Mouse (Mus musculus) kidney, embryonic 14.5 days (tissue): ENCODE measurements around the gene Pepd. TPM values are rescaled to one million over a fixed set of nuclear protein-coding genes. Genes with fewer than 3 reads are reported as not detected.
A peak's percentile ranks its signal among the peaks of the same experiment; 100 is the strongest.

ENCODE experiments used
- ATAC-seq: fragments of 200-750 bp; cut with Nextera tagmentation; 2 replicates; pipeline ENCODE4 v1.8.0; 2017; ENCODE audit warnings: moderate number of reproducible peaks, mild to moderate bottlenecking, moderate TSS enrichment, moderate library complexity; ENCODE audit not compliant: low FRiP score, low TSS enrichment
- H3K27ac ChIP-seq: fragments of 300-500 bp; sonication (generic); 2 replicates; pipeline ENCODE4 v1.5.1; 2014; ENCODE audit warnings: low read depth, mild to moderate bottlenecking, low read length, moderate library complexity, mixed read lengths
- H3K27me3 ChIP-seq: fragments of 300-500 bp; sonication (generic); 2 replicates; pipeline ENCODE4 v1.6.1; 2014; ENCODE audit warnings: mild to moderate bottlenecking, low read length; ENCODE audit not compliant: control insufficient read depth, insufficient read depth
- H3K36me3 ChIP-seq: fragments of 300-500 bp; sonication (generic); 2 replicates; pipeline ENCODE4 v1.6.1; 2014; ENCODE audit warnings: low read length, mixed read lengths; ENCODE audit not compliant: control insufficient read depth, insufficient read depth
- H3K4me1 ChIP-seq: fragments of 300-500 bp; sonication (generic); 2 replicates; pipeline ENCODE4 v1.6.1; 2014; ENCODE audit warnings: low read length, mixed read lengths; ENCODE audit not compliant: control insufficient read depth, insufficient read depth
- H3K4me2 ChIP-seq: fragments of 300-500 bp; sonication (generic); replicated peaks from 2 replicates; pipeline ENCODE4 v1.6.1; 2014; ENCODE audit warnings: low read depth, mild to moderate bottlenecking, low read length
- H3K4me3 ChIP-seq: fragments of 300-500 bp; sonication (generic); 2 replicates; pipeline ENCODE4 v1.5.1; 2014; ENCODE audit warnings: mild to moderate bottlenecking, low read length
- H3K9ac ChIP-seq: fragments of 300-500 bp; sonication (generic); 2 replicates; pipeline ENCODE4 v1.6.1; 2014; ENCODE audit warnings: low read depth, mild to moderate bottlenecking, low read length, moderate library complexity
- H3K9me3 ChIP-seq: fragments of 300-500 bp; sonication (generic); 2 replicates; pipeline ENCODE4 v1.6.1; 2016; ENCODE audit warnings: low read length; ENCODE audit not compliant: control insufficient read depth
- WGBS: fragments of 180-500 bp; shearing (Covaris S2); extraction: QIAGEN DNeasy Blood & Tissue Kit; methylation state at CpG from one replicate; pipeline ENCODE4 v1.1.7; 2014; 5-methylcytosine and 5-hydroxymethylcytosine counted together
- polyA plus RNA-seq: library from polyadenylated mRNA; unstranded; fragments of >200 nt; fragmentation: Nextera tagmentation; extraction: Ambion mirVana; gene quantifications from 2 replicates; pipeline ENCODE4 v1.2.1, GENCODE M21; 2014

Gene Pepd
- polyA plus RNA-seq, 1 experiment from 2014 or later, result 122 TPM

GRCm38 (mm10) chr7:35056999-35057398 lies 144.8 kb downstream of the Pepd start:
- 18% methylated on average over 10 of the region's 10 CpGs for WGBS
- peaks cover 13% of the 10 kb centered on the region for H3K4me1 ChIP-seq
- H3K4me3 ChIP-seq, result peak overlapping the region; percentile 96
- peak; percentile 10 for ATAC-seq
- peak overlapping the region; percentile 65 for H3K9ac ChIP-seq
- H3K36me3 ChIP-seq, result no peaks in the 10 kb centered on the region
- H3K27ac ChIP-seq, result no peak overlapping the region
- no peaks in the 10 kb centered on the region for H3K27me3 ChIP-seq
- 0 out of 2 replicates have a peak, but pooled peaks cover 4% of the 10 kb centered on the region for H3K9me3 ChIP-seq
- peak overlapping the region; percentile 86 for H3K4me2 ChIP-seq

DNA sequence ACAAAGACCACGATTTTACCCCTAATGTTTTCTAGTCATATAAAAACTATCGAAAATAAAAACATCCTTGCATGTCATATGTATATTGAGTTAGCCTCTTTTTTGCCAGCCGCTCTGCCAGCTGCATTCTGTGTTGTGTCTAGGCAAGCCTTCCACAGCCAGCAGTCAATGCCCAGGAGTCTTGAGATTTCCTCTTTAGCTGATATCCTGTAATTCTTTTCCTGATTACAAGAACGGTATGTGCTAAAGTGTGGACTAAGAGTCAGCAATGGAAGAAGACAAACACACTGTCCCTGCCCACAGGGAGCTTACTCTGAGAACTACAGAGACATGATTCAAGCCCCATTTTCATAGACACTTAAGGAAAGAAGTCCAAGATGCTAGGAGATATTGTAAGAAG lies 145.4 kb downstream of the Pepd start:
- 84% methylated on average over 4 of the region's 4 CpGs for WGBS
- no peak overlapping the region for H3K27ac ChIP-seq

DNA sequence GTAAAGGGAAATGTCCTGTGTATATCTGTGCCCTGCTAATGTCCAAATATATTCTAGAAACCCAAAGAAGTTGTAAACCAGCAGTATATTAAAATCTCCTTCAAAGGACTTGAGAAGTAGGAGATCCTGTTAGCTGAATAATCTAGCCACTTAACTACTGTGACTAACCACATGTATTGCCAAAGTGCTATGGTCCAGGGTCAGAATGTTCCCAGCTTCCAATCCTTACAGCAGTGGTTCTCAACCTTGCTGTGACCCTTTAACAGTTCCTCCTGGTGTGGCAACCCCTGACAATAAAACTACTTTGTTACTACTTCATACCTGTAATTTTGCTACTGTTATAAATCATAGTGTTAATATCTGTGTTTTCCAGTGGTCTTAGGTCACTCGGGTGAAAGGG lies 146.2 kb downstream of the Pepd start:
- Histone ChIP-seq H3K4me1 (peaks cover 13% of the 10 kb centered on the region), H3K4me3 (no peak overlapping the region), H3K36me3 (no peaks in the 10 kb centered on the region), H3K27ac (no peak overlapping the region), H3K9ac (no peak overlapping the region), H3K4me2 (no peak overlapping the region), H3K27me3 (no peaks in the 10 kb centered on the region), H3K9me3 (0 out of 2 replicates have a peak, but pooled peaks cover 4% of the 10 kb centered on the region)
- no peak for ATAC-seq
- WGBS, result 89% methylated on average over 1 of the region's 1 CpGs

More for the DNA sequence above, 145.4 kb downstream of the Pepd start:
- Histone ChIP-seq H3K36me3 (no peaks in the 10 kb centered on the region), H3K9me3 (0 out of 2 replicates have a peak, but pooled peaks cover 4% of the 10 kb centered on the region), H3K27me3 (no peaks in the 10 kb centered on the region), H3K4me3 (no peak overlapping the region), H3K4me2 (no peak overlapping the region), H3K9ac (no peak overlapping the region), H3K4me1 (peaks cover 13% of the 10 kb centered on the region)
- no peak for ATAC-seq

- 73% methylated on average over 5 of the region's 5 CpGs for WGBS
These were observed 147.3 kb downstream of the Pepd start for GRCm38 (mm10) chr7:35059467-35059866.

DNA sequence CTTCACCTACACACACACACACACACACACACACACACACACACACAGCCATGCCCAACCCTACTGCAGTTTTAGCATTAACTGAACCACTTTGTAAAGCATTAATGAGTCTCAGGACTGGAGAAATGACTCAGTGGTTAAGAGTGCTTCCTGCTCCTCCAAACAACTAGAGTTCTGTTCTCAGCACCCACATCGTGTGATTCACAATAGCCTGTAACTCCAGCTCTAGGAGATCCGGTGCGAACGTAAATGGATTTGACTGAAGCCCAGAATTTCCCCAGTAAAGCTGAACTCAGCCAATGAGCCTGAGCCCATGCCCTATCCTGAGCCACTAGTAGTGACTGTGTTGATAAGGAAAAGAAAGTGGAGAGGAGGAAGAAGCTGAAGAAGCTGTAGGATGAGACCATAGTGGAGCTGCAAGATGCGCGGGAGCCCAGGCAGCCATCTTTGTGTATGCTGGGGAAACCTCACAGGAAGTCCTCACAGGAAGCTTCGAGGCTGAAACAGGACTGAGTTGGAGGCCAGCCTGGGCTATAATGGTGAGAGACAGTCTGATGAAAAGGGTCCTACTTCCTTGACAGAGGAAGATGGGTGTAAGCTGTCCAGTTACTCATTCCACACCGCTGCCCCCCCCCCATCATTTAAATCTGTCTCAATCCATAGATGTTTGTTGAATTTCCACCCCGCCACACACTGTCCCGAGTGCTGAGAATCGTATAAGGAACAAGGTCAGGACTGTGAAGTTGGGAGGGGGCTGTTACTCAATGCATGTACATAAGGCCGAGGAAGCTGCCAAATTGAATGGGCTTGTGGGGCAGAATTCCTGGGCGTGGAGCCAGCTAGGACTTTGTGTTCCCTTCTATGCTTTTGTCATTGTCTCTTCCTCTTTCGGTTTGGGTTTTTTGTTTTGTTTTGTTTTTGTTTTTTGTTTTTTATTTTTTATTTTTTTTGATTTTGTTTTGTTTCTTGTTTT lies 152.4 kb downstream of the Pepd start:
- Histone ChIP-seq H3K27me3 (no peaks in the 10 kb centered on the region), H3K36me3 (no peaks in the 10 kb centered on the region), H3K4me2 (no peak overlapping the region), H3K9me3 (0 out of 2 replicates have a peak, but pooled peaks cover 2% of the 10 kb centered on the region), H3K4me1 (no peaks in the 10 kb centered on the region), H3K4me3 (no peak overlapping the region), H3K27ac (no peak overlapping the region), H3K9ac (no peak overlapping the region)
- ATAC-seq, result no peak
- WGBS, result 75% methylated on average over 14 of the region's 14 CpGs

More at GRCm38 (mm10) chr7:35059467-35059866, 147.3 kb downstream of the Pepd start:
- Histone ChIP-seq H3K4me2 (no peak overlapping the region), H3K9ac (no peak overlapping the region), H3K4me1 (peaks cover 13% of the 10 kb centered on the region), H3K27ac (no peak overlapping the region), H3K36me3 (no peaks in the 10 kb centered on the region), H3K9me3 (0 out of 2 replicates have a peak, but pooled peaks cover 4% of the 10 kb centered on the region), H3K27me3 (no peaks in the 10 kb centered on the region), H3K4me3 (no peak overlapping the region)
- ATAC-seq, result no peak

- H3K27ac ChIP-seq, result no peak overlapping the region
- H3K4me1 ChIP-seq, result no peaks in the 10 kb centered on the region
- no peak overlapping the region for H3K4me3 ChIP-seq
- H3K4me2 ChIP-seq, result no peak overlapping the region
- ATAC-seq, result no peak
- no peaks in the 10 kb centered on the region for H3K27me3 ChIP-seq
- WGBS, result 75% methylated on average over 3 of the region's 3 CpGs
- H3K9me3 ChIP-seq, result no peaks in the 10 kb centered on the region
- H3K36me3 ChIP-seq, result no peaks in the 10 kb centered on the region
- H3K9ac ChIP-seq, result no peak overlapping the region
These were observed 153.8 kb downstream of the Pepd start for GRCm38 (mm10) chr7:35065958-35066357.

DNA sequence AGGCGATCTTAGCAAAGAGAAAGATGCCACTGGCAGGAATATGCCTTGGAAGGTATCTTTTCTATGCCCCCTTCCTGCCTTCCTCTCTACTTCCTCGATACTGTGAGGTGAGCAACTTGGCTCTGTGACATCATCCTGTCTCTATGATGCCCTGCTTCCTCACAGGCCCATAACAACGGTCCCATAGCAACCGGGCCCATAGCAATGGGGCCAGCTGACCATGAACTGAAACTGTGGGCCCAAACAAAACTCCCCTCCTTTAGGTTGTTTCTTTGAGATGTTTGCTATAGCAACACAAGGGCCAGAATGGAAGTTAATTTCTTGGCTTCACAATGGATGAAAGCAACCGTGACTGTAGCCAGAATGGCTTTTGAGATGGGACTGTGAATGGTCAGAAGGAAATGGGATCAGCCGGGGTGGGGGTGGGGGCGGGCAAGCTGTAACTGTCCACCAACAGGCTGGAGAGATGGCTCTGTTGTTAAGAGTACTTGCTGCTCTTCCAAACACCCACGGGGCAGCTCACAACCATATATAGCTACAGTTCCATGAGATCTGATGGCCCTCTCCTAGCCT lies 154.5 kb downstream of the Pepd start:
- ATAC-seq, result no peak
- Histone ChIP-seq H3K4me3 (no peak overlapping the region), H3K4me2 (no peak overlapping the region), H3K27ac (no peak overlapping the region), H3K9me3 (no peaks in the 10 kb centered on the region), H3K4me1 (no peaks in the 10 kb centered on the region), H3K36me3 (no peaks in the 10 kb centered on the region), H3K9ac (no peak overlapping the region), H3K27me3 (no peaks in the 10 kb centered on the region)
- WGBS, result 79% methylated on average over 8 of the region's 8 CpGs

DNA sequence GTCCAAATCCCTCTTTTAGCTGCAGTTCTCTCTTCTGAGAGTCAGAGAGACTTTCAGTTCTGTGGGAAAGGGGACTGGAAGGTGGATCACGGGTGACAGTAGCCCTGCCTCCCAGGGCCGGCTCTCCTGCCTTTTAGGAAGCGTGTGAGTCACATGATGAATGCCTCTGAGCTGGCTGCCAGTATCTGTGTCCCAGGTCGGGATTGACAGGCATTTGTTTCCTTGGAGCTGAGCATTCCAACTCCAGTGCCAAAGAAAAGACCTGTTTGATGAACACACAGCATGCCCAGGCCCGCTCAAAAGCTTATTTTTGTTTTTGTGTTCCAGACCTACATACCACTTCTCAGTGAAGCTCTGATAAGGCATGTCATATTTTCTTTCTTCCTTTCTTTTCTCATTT lies 164.5 kb downstream of the Pepd start:
- no peaks in the 10 kb centered on the region for H3K27me3 ChIP-seq
- no peak overlapping the region for H3K27ac ChIP-seq
- no peak overlapping the region for H3K4me2 ChIP-seq
- H3K36me3 ChIP-seq, result no peaks in the 10 kb centered on the region
- WGBS, result 53% methylated on average over 5 of the region's 5 CpGs
- no peak for ATAC-seq
- H3K4me1 ChIP-seq, result peaks cover 3% of the 10 kb centered on the region; the same call in 1 of the 2 replicates
- H3K9ac ChIP-seq, result no peak overlapping the region
- H3K9me3 ChIP-seq, result no peaks in the 10 kb centered on the region
- H3K4me3 ChIP-seq, result no peak overlapping the region
